Comparison of ENCODE assay signal across 14 mouse cellular contexts in genomic region chr6:84931051-84931450, GRCm38 (mm10).
DNase-seq lines count a peak whose midpoint lies in the region; ATAC-seq and TF ChIP-seq lines count a peak whose summit lies in the region.
"Had no signal": no experiment of that assay in that cellular context is flagged by ENCODE, and none has a peak within 500 bp of the region (broad histone marks: within the 10 kb centered on the region; RNA-seq: fewer than 3 reads in every experiment).

No protein-coding gene starts in this region.

- H3K4me1 ChIP-seq in hindbrain, embryonic 14.5 days (replicated peaks; ENCODE audit: control insufficient read depth, insufficient read depth, low read length) = no peaks in the 10 kb centered on the region
- no peaks in the 10 kb centered on the region for H3K4me1 ChIP-seq in hindbrain, postnatal 0 days (ENCODE audit: insufficient read depth, low read length)
- H3K4me1 ChIP-seq: liver, embryonic 15.5 days; midbrain, embryonic 10.5 days had no signal

- H3K4me3 ChIP-seq in hindbrain, embryonic 14.5 days (replicated peaks; ENCODE audit: low read length) = no peak overlapping the region
- H3K4me3 ChIP-seq in hindbrain, postnatal 0 days (ENCODE audit: low read length) = no peak overlapping the region
- H3K4me3 ChIP-seq: heart, embryonic 12.5 days; liver, embryonic 15.5 days; midbrain, embryonic 10.5 days had no signal

- WGBS in hindbrain, embryonic 14.5 days = 42% methylated on average over 1 of the region's 1 CpGs
- WGBS in hindbrain, postnatal 0 days = 9% methylated on average over 1 of the region's 1 CpGs

- H3K4me2 ChIP-seq in hindbrain, embryonic 14.5 days (replicated peaks) = no peak overlapping the region
- H3K4me2 ChIP-seq in hindbrain, postnatal 0 days (ENCODE audit: low read depth, low read length) = no peak overlapping the region
- H3K4me2 ChIP-seq: heart, embryonic 12.5 days; liver, embryonic 15.5 days had no signal

- no peaks in the 10 kb centered on the region for H3K36me3 ChIP-seq in hindbrain, embryonic 14.5 days (replicated peaks; ENCODE audit: control insufficient read depth, insufficient read depth)
- H3K36me3 ChIP-seq in hindbrain, postnatal 0 days (ENCODE audit: insufficient read depth, low read length) = no peaks in the 10 kb centered on the region
- H3K36me3 ChIP-seq: heart, embryonic 12.5 days; liver, embryonic 15.5 days; midbrain, embryonic 10.5 days had no signal

- no peak for DNase-seq in hindbrain, embryonic 14.5 days (ENCODE audit: low spot score)
- DNase-seq in hindbrain, postnatal 0 days (ENCODE audit: low spot score) = no peak
- DNase-seq in lung, postnatal 10 days = peak; percentile 16
- DNase-seq in lung, adult 18-20 months = no peak
- DNase-seq in embryo, embryonic 10.5 days (ENCODE audit: low spot score) = peak; percentile 18
- peak; percentile 35 for DNase-seq in retina, postnatal 1 day
- DNase-seq in testis, postnatal 14 days (ENCODE audit: low spot score) = no peak
- DNase-seq: cerebellum, adult 9-11 months; kidney, adult 18-20 months; kidney, postnatal 4 days; right cerebral cortex, postnatal 4 days had no signal

- no peak for ATAC-seq in hindbrain, embryonic 14.5 days (ENCODE audit: low FRiP score)
- ATAC-seq in hindbrain, postnatal 0 days = no peak

- no peak overlapping the region for H3K27ac ChIP-seq in hindbrain, embryonic 14.5 days
- no peak overlapping the region for H3K27ac ChIP-seq in hindbrain, postnatal 0 days
- H3K27ac ChIP-seq: liver, embryonic 15.5 days; midbrain, embryonic 10.5 days had no signal

- H3K9ac ChIP-seq in hindbrain, embryonic 14.5 days = 0 out of 2 replicates have a peak overlapping the region, but pooled peaks have one; percentile 1
- H3K9ac ChIP-seq in hindbrain, postnatal 0 days (replicated peaks; ENCODE audit: low read length) = no peak overlapping the region
- H3K9ac ChIP-seq: heart, embryonic 12.5 days; liver, embryonic 15.5 days had no signal

- no peak for TF ChIP-seq CTCF in hindbrain, postnatal 0 days (IDR thresholded peaks at IDR 0.05; ENCODE audit: low read depth)

- no peaks in the 10 kb centered on the region for H3K9me3 ChIP-seq in hindbrain, embryonic 14.5 days (ENCODE audit: control insufficient read depth, low read length)
- H3K9me3 ChIP-seq in hindbrain, postnatal 0 days (ENCODE audit: low read length) = no peaks in the 10 kb centered on the region
- H3K9me3 ChIP-seq: heart, embryonic 12.5 days; liver, embryonic 15.5 days; midbrain, embryonic 10.5 days had no signal

- H3K27me3 ChIP-seq in hindbrain, embryonic 14.5 days (ENCODE audit: control insufficient read depth, insufficient read depth, low read length) = no peaks in the 10 kb centered on the region
- H3K27me3 ChIP-seq in hindbrain, postnatal 0 days (ENCODE audit: insufficient read depth, low read length) = no peaks in the 10 kb centered on the region
- H3K27me3 ChIP-seq: heart, embryonic 12.5 days; liver, embryonic 15.5 days had no signal

Comparison
In these comparisons a context has a peak if more than half of its experiments do, and no peak if none do; other contexts are left out.
1. DNase-seq: peak in lung, postnatal 10 days (single experiment), embryo, embryonic 10.5 days (single experiment) and retina, postnatal 1 day (single experiment); none in hindbrain, embryonic 14.5 days (single experiment), hindbrain, postnatal 0 days (single experiment), lung, adult 18-20 months (0 of 2) and testis, postnatal 14 days (single experiment).